9 mouse cellular contexts compared by ENCODE assay signal in genomic region chr8:77515786-77516185, GRCm38 (mm10). TPM values are rescaled to one million over a fixed set of nuclear protein-coding genes. Genes with fewer than 3 reads are reported as not detected.
DNase-seq lines count a peak whose midpoint lies in the region; ATAC-seq lines count a peak whose summit lies in the region.
"Had no signal": no experiment of that assay in that cellular context is flagged by ENCODE, and none has a peak within 500 bp of the region (broad histone marks: within the 10 kb centered on the region; RNA-seq: fewer than 3 reads in every experiment).

No protein-coding gene starts in this region.

- H3K4me3 ChIP-seq in hindbrain, embryonic 10.5 days, result 0 out of 2 replicates have a peak overlapping the region, but pooled peaks have one; percentile 77
- no peak overlapping the region for H3K4me3 ChIP-seq in hindbrain, embryonic 16.5 days (ENCODE audit: low read length)
- H3K4me3 ChIP-seq in embryonic facial prominence, embryonic 13.5 days, result peak overlapping the region; percentile 77
- H3K4me3 ChIP-seq in limb, embryonic 15.5 days, result peak overlapping the region; percentile 79

- 0 out of 2 replicates have a peak overlapping the region, but pooled peaks have one; percentile 3 for H3K27ac ChIP-seq in hindbrain, embryonic 10.5 days
- H3K27ac ChIP-seq in hindbrain, embryonic 16.5 days (ENCODE audit: low read depth, low read length), result no peak overlapping the region
- no peak overlapping the region for H3K27ac ChIP-seq in embryonic facial prominence, embryonic 13.5 days
- no peak overlapping the region for H3K27ac ChIP-seq in limb, embryonic 15.5 days

- no peaks in the 10 kb centered on the region for H3K9me3 ChIP-seq in hindbrain, embryonic 10.5 days
- H3K9me3 ChIP-seq in hindbrain, embryonic 16.5 days (ENCODE audit: control insufficient read depth, low read length), result no peaks in the 10 kb centered on the region
- H3K9me3 ChIP-seq in embryonic facial prominence, embryonic 13.5 days, result no peaks in the 10 kb centered on the region
- no peaks in the 10 kb centered on the region for H3K9me3 ChIP-seq in limb, embryonic 15.5 days

- DNase-seq in hindbrain, embryonic 10.5 days (ENCODE audit: low spot score), result no peak
- DNase-seq in cerebellum, adult 11 months, result peak; percentile 42
- no peak for DNase-seq in right cerebral cortex, postnatal 14 days
- no peak for DNase-seq in frontal cortex, postnatal 25 days (ENCODE audit: low spot score in 2 of 2)
- no peak for DNase-seq in gastrocnemius, adult 18-20 months (ENCODE audit: low spot score)
- DNase-seq: spleen, adult 18-20 months had no signal

- WGBS in hindbrain, embryonic 10.5 days, result 81% methylated on average over 8 of the region's 8 CpGs
- WGBS in hindbrain, embryonic 16.5 days, result 83% methylated on average over 7 of the region's 8 CpGs
- WGBS in embryonic facial prominence, embryonic 13.5 days, result 64% methylated on average over 8 of the region's 8 CpGs
- 58% methylated on average over 8 of the region's 8 CpGs for WGBS in limb, embryonic 15.5 days

- H3K9ac ChIP-seq in hindbrain, embryonic 16.5 days (ENCODE audit: low read depth, low read length), result no peak overlapping the region
- 0 out of 2 replicates have a peak overlapping the region, but pooled peaks have one; percentile 87 for H3K9ac ChIP-seq in embryonic facial prominence, embryonic 13.5 days
- H3K9ac ChIP-seq in limb, embryonic 15.5 days, result no peak overlapping the region

- H3K36me3 ChIP-seq in hindbrain, embryonic 10.5 days, result no peaks in the 10 kb centered on the region
- no peaks in the 10 kb centered on the region for H3K36me3 ChIP-seq in hindbrain, embryonic 16.5 days (ENCODE audit: control insufficient read depth, insufficient read depth, low read length)
- no peaks in the 10 kb centered on the region for H3K36me3 ChIP-seq in embryonic facial prominence, embryonic 13.5 days
- no peaks in the 10 kb centered on the region for H3K36me3 ChIP-seq in limb, embryonic 15.5 days

- no peak overlapping the region for H3K4me2 ChIP-seq in hindbrain, embryonic 16.5 days (ENCODE audit: low read length)
- H3K4me2 ChIP-seq in embryonic facial prominence, embryonic 13.5 days, result peak overlapping the region; percentile 87
- H3K4me2 ChIP-seq in limb, embryonic 15.5 days, result peak overlapping the region; percentile 75

- H3K27me3 ChIP-seq in hindbrain, embryonic 10.5 days (ENCODE audit: insufficient read depth, poor library complexity, severe bottlenecking), result peaks cover 44% of the 10 kb centered on the region
- peaks cover 4% of the 10 kb centered on the region; the same call in 1 of the 2 replicates for H3K27me3 ChIP-seq in hindbrain, embryonic 16.5 days (replicated peaks; ENCODE audit: control insufficient read depth, insufficient read depth, low read length)
- no peaks in the 10 kb centered on the region for H3K27me3 ChIP-seq in embryonic facial prominence, embryonic 13.5 days
- H3K27me3 ChIP-seq in limb, embryonic 15.5 days, result no peaks in the 10 kb centered on the region

- peaks cover 61% of the 10 kb centered on the region for H3K4me1 ChIP-seq in hindbrain, embryonic 10.5 days (replicated peaks)
- H3K4me1 ChIP-seq in hindbrain, embryonic 16.5 days (ENCODE audit: control insufficient read depth, insufficient read depth, low read depth, low read length), result peaks cover 7% of the 10 kb centered on the region
- peaks cover 59% of the 10 kb centered on the region for H3K4me1 ChIP-seq in embryonic facial prominence, embryonic 13.5 days
- peaks cover 57% of the 10 kb centered on the region for H3K4me1 ChIP-seq in limb, embryonic 15.5 days

- ATAC-seq in hindbrain, embryonic 16.5 days, result no peak
- no peak for ATAC-seq in embryonic facial prominence, embryonic 13.5 days (ENCODE audit: insufficient number of reproducible peaks, insufficient read depth, low FRiP score, low TSS enrichment, low read depth)
- no peak for ATAC-seq in limb, embryonic 15.5 days (ENCODE audit: insufficient number of reproducible peaks, low FRiP score, low TSS enrichment, low read depth)

RNA-seq across cellular contexts. Expression of gene Arhgap10, which starts 2.0 kb away (rescaled TPM):
- polyA plus RNA-seq in hindbrain, embryonic 10.5 days (2016; fragmentation: Nextera tagmentation; extraction: Ambion mirVana), result 16.0 and 18.8 TPM in 2 replicates
- 5.0 and 6.1 TPM in 2 replicates for polyA plus RNA-seq in hindbrain, embryonic 16.5 days (2015; fragmentation: Nextera tagmentation; extraction: Ambion mirVana)
- polyA plus RNA-seq in embryonic facial prominence, embryonic 13.5 days (2015; fragmentation: Nextera tagmentation; extraction: Ambion mirVana), result 30.1 and 31.5 TPM in 2 replicates
- 28.1 and 33.8 TPM in 2 replicates for polyA plus RNA-seq in limb, embryonic 15.5 days (2015; fragmentation: Nextera tagmentation; extraction: Ambion mirVana)
- 10 to 100 TPM; 37.6 to 40.7 TPM for total RNA-seq in gastrocnemius, adult 18-20 months (2021)

RNA-seq across cellular contexts. Expression of gene Prmt9, which starts 33.4 kb away (rescaled TPM):
- 19.5 and 21.9 TPM in 2 replicates for polyA plus RNA-seq in hindbrain, embryonic 10.5 days (2016; fragmentation: Nextera tagmentation; extraction: Ambion mirVana)
- polyA plus RNA-seq in hindbrain, embryonic 16.5 days (2015; fragmentation: Nextera tagmentation; extraction: Ambion mirVana), result 27.3 and 28.0 TPM in 2 replicates
- polyA plus RNA-seq in embryonic facial prominence, embryonic 13.5 days (2015; fragmentation: Nextera tagmentation; extraction: Ambion mirVana), result 22.9 and 24.0 TPM in 2 replicates
- polyA plus RNA-seq in limb, embryonic 15.5 days (2015; fragmentation: Nextera tagmentation; extraction: Ambion mirVana), result 16.7 and 17.7 TPM in 2 replicates
- total RNA-seq in gastrocnemius, adult 18-20 months (2021), result 1 to 10 TPM; 8.8 to 9.1 TPM
